Mouse (Mus musculus) cerebellum, adult 9-10 months (tissue): ENCODE results near the gene Lexm.

Source experiments
- DNase-seq: peaks from one replicate; pipeline ENCODE4 v3.0.0; 2022

Lexm gene

GRCm38 (mm10) chr4:106622712-106623111, 5.7 kb upstream of the Lexm start:
- DNase-seq, result no peak

GRCm38 (mm10) chr4:106622030-106622493, 5.0 kb upstream of the Lexm start, which contains the start of gene Ttc22:
TSS of gene Ttc22 (plus strand) at chr4:106622432.
- no peak for DNase-seq

- DNase-seq, result no peak
Observed at GRCm38 (mm10) chr4:106621428-106621827, 4.4 kb upstream of the Lexm start.

GRCm38 (mm10) chr4:106618898-106619297, 1.9 kb upstream of the Lexm start:
- DNase-seq, result no peak

GRCm38 (mm10) chr4:106615637-106616036, 1.4 kb downstream of the Lexm start:
- no peak for DNase-seq

GRCm38 (mm10) chr4:106614881-106615280, 2.2 kb downstream of the Lexm start:
- DNase-seq, result no peak

- peak; percentile 60 for DNase-seq
Observed at GRCm38 (mm10) chr4:106614180-106614797, 2.8 kb downstream of the Lexm start.

GRCm38 (mm10) chr4:106613560-106613959, 3.5 kb downstream of the Lexm start:
- DNase-seq, result no peak

GRCm38 (mm10) chr4:106613105-106613504, 3.9 kb downstream of the Lexm start:
- no peak for DNase-seq

GRCm38 (mm10) chr4:106607905-106608304, 9.1 kb downstream of the Lexm start:
- DNase-seq, result no peak

- no peak for DNase-seq
Observed at GRCm38 (mm10) chr4:106606639-106607554, 10.1 kb downstream of the Lexm start.

- no peak for DNase-seq
Observed at GRCm38 (mm10) chr4:106600770-106601169, 16.3 kb downstream of the Lexm start.

GRCm38 (mm10) chr4:106599415-106599814, 17.6 kb downstream of the Lexm start:
- no peak for DNase-seq

- DNase-seq, result no peak
Observed at GRCm38 (mm10) chr4:106597741-106598140, 19.3 kb downstream of the Lexm start.

GRCm38 (mm10) chr4:106597055-106597454, 20.0 kb downstream of the Lexm start:
- no peak for DNase-seq

- no peak for DNase-seq
Observed at GRCm38 (mm10) chr4:106596200-106596599, 20.8 kb downstream of the Lexm start.

- no peak for DNase-seq
Observed at GRCm38 (mm10) chr4:106593636-106594035, 23.4 kb downstream of the Lexm start.

- DNase-seq, result no peak
Observed at GRCm38 (mm10) chr4:106590871-106591270, 26.2 kb downstream of the Lexm start.

GRCm38 (mm10) chr4:106590142-106590541, 26.9 kb downstream of the Lexm start:
- DNase-seq, result no peak

- DNase-seq, result no peak
Observed at GRCm38 (mm10) chr4:106587075-106587474, 30.0 kb downstream of the Lexm start.

- no peak for DNase-seq
Observed at GRCm38 (mm10) chr4:106584665-106585064, 32.4 kb downstream of the Lexm start.

- DNase-seq, result no peak
Observed at GRCm38 (mm10) chr4:106582428-106583153, 34.5 kb downstream of the Lexm start.

- no peak for DNase-seq
Observed at GRCm38 (mm10) chr4:106581865-106582204, 35.2 kb downstream of the Lexm start.
